Mouse (Mus musculus): ENCODE results near the gene Nr2c2ap. TPM values are rescaled to one million over a fixed set of nuclear protein-coding genes. Genes with fewer than 3 reads are reported as not detected.
A peak's percentile ranks its signal among the peaks of the same experiment; 100 is the strongest.

Gene Nr2c2ap
- polyA plus RNA-seq, 1 experiment from 2014 or later = 19.5 TPM

DNA sequence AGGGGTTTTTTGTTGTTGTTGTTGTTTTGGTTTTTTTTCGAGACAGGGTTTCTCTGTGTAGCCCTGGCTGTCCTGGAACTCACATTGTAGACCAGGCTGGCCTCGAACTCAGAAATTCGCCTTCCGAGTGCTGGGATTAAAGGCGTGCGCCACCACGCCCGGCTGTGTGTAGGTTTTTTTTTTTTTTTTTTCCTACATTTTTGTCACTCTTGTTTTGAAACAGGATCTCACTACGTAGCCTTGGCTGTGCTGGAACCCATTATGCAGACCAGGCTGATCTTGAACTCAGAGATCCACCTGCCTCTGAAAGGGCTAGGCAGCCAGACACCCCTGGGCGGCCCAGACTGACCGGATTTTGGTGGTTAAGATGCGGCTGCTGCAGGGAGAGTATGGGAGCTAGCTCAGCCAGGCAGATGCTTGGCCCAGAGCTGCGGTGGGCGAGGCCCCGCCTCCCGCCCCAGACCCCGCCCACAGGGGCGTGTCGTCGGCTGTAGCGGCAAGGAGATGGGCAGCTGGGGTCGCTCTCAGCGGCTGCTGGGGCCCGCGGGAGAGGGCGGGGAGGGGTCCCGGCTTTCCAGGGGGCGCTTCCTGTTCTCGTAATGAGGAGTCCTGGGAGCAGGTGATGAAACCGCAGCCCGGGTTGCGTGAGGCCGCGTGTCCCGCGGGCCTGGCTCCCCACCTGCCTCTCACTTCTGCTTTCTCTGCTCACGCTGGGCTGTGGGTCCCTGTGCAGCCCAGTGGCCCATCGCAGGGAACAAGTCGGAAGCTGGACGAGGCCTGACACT, 27.1 kb downstream of the Nr2c2ap start:
- DNase-seq (ENCODE audit: low spot score) (peak; percentile 88), ATAC-seq (replicated peaks; ENCODE audit: insufficient number of reproducible peaks, low FRiP score, low TSS enrichment, low read depth) (peak; percentile 85)
- Histone ChIP-seq H3K9me3 (replicated peaks; ENCODE audit: control insufficient read depth, low read length) (no peaks in the 10 kb centered on the region), H3K4me1 (ENCODE audit: control insufficient read depth, insufficient read depth, low read length) (no peaks in the 10 kb centered on the region), H3K27ac (replicated peaks; ENCODE audit: low read depth, low read length) (no peak overlapping the region), H3K36me3 (replicated peaks; ENCODE audit: control insufficient read depth, insufficient read depth, low read depth, low read length) (no peaks in the 10 kb centered on the region), H3K4me2 (ENCODE audit: low read depth, low read length) (peak overlapping the region; percentile 70), H3K9ac (replicated peaks; ENCODE audit: low read length) (peak overlapping the region; percentile 51), H3K4me3 (ENCODE audit: low read depth, low read length) (peak overlapping the region; percentile 42), H3K27me3 (ENCODE audit: control insufficient read depth, insufficient read depth, low read length) (no peaks in the 10 kb centered on the region)
- WGBS = 11% methylated on average over 38 of the region's 40 CpGs

DNA sequence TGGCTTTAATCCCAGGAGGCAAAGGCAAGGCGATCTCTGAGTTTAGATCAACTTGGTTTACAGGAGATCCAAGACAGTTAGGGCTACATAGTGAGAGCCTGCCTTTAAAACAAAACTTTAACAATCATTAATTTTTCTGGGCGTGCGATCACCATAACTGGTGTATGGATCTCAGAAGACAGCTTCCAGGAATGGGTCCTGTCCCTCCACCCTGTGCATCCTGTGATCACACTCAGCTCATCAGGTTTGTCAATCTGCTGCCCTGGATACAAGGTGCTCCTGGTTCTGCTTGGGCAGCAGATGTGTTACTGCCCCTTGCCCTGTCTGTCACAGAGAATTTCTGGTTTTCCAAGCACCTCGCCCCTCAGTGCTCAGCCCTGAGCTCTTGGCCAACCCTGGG, 28.1 kb downstream of the Nr2c2ap start:
- WGBS = 78% methylated on average over 4 of the region's 4 CpGs
- H3K4me3 ChIP-seq (ENCODE audit: low read depth, low read length) = no peak overlapping the region
- no peaks in the 10 kb centered on the region for H3K36me3 ChIP-seq (replicated peaks; ENCODE audit: control insufficient read depth, insufficient read depth, low read depth, low read length)
- H3K4me1 ChIP-seq (ENCODE audit: control insufficient read depth, insufficient read depth, low read length) = no peaks in the 10 kb centered on the region
- H3K27ac ChIP-seq (replicated peaks; ENCODE audit: low read depth, low read length) = no peak overlapping the region
- no peak overlapping the region for H3K4me2 ChIP-seq (ENCODE audit: low read depth, low read length)
- no peak overlapping the region for H3K9ac ChIP-seq (replicated peaks; ENCODE audit: low read length)
- H3K27me3 ChIP-seq (ENCODE audit: control insufficient read depth, insufficient read depth, low read length) = no peaks in the 10 kb centered on the region
- ATAC-seq (replicated peaks; ENCODE audit: insufficient number of reproducible peaks, low FRiP score, low TSS enrichment, low read depth) = no peak
- no peaks in the 10 kb centered on the region for H3K9me3 ChIP-seq (replicated peaks; ENCODE audit: control insufficient read depth, low read length)
- no peak for DNase-seq (ENCODE audit: low spot score)

DNA sequence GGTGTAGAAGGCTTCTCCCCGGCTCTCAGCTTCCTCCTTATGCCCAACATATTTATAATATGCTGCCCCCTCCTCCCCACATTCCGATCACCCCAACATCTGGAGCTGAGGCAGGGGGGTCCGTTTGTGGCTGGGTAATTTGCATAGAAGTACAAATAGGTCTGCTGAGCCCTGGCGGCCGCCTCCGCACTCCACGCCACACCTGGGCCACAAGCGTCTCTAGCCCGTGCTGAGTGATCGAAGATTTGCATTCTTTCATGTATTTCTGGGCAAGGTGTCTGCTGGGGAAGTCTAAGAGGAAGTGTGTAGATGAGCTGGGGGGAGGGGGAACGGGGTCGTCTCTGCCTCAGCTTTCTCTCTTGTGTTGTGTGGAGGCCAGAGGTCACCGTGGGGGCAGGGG, 28.9 kb downstream of the Nr2c2ap start:
- Histone ChIP-seq H3K27ac (replicated peaks; ENCODE audit: low read depth, low read length) (no peak overlapping the region), H3K36me3 (replicated peaks; ENCODE audit: control insufficient read depth, insufficient read depth, low read depth, low read length) (no peaks in the 10 kb centered on the region), H3K9ac (replicated peaks; ENCODE audit: low read length) (no peak overlapping the region), H3K4me3 (ENCODE audit: low read depth, low read length) (no peak overlapping the region), H3K4me1 (ENCODE audit: control insufficient read depth, insufficient read depth, low read length) (no peaks in the 10 kb centered on the region), H3K27me3 (ENCODE audit: control insufficient read depth, insufficient read depth, low read length) (0 out of 2 replicates have a peak, but pooled peaks cover under 1% of the 10 kb centered on the region), H3K4me2 (ENCODE audit: low read depth, low read length) (no peak overlapping the region), H3K9me3 (replicated peaks; ENCODE audit: control insufficient read depth, low read length) (no peaks in the 10 kb centered on the region)
- WGBS = 60% methylated on average over 13 of the region's 13 CpGs
- ATAC-seq (replicated peaks; ENCODE audit: insufficient number of reproducible peaks, low FRiP score, low TSS enrichment, low read depth) (no peak), DNase-seq (ENCODE audit: low spot score) (no peak)

DNA sequence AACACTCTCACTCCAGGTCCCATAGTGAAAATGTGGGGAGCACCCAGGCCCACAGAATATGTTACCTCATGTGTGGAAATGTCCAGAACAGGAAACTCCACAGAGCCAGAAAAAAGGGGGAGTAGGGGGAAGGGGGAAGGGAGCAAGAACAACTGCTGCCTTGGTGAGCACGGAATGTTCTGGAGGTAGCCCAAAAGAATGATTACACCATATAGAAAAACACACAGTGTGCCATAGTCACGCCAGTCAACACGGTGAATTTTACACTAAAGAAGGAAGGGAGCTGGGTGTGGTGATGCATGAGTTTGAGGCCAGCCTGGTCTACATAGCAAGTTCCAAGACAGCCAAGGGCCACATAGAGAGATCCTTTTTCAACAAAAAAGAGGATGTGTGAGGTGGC, 32.2 kb downstream of the Nr2c2ap start:
- no peak for DNase-seq (ENCODE audit: low spot score)
- WGBS = 82% methylated on average over 3 of the region's 3 CpGs
- no peak overlapping the region for H3K4me2 ChIP-seq (ENCODE audit: low read depth, low read length)
- H3K9ac ChIP-seq (replicated peaks; ENCODE audit: low read length) = no peak overlapping the region
- H3K27me3 ChIP-seq (ENCODE audit: control insufficient read depth, insufficient read depth, low read length) = peaks cover 15% of the 10 kb centered on the region
- no peak for ATAC-seq (replicated peaks; ENCODE audit: insufficient number of reproducible peaks, low FRiP score, low TSS enrichment, low read depth)
- no peaks in the 10 kb centered on the region for H3K36me3 ChIP-seq (replicated peaks; ENCODE audit: control insufficient read depth, insufficient read depth, low read depth, low read length)
- H3K4me1 ChIP-seq (ENCODE audit: control insufficient read depth, insufficient read depth, low read length) = no peaks in the 10 kb centered on the region
- H3K27ac ChIP-seq (replicated peaks; ENCODE audit: low read depth, low read length) = no peak overlapping the region
- H3K4me3 ChIP-seq (ENCODE audit: low read depth, low read length) = no peak overlapping the region
- no peaks in the 10 kb centered on the region for H3K9me3 ChIP-seq (replicated peaks; ENCODE audit: control insufficient read depth, low read length)

- ATAC-seq (replicated peaks; ENCODE audit: insufficient number of reproducible peaks, low FRiP score, low TSS enrichment, low read depth) (peak; percentile 85), DNase-seq (ENCODE audit: low spot score) (peak; percentile 90)
- Histone ChIP-seq H3K4me3 (ENCODE audit: low read depth, low read length) (peak overlapping the region; percentile 14; the same call in 1 of the 2 replicates), H3K9ac (replicated peaks; ENCODE audit: low read length) (peak overlapping the region; percentile 34; the same call in 1 of the 2 replicates), H3K4me1 (ENCODE audit: control insufficient read depth, insufficient read depth, low read length) (no peaks in the 10 kb centered on the region), H3K27ac (replicated peaks; ENCODE audit: low read depth, low read length) (no peak overlapping the region), H3K36me3 (replicated peaks; ENCODE audit: control insufficient read depth, insufficient read depth, low read depth, low read length) (no peaks in the 10 kb centered on the region), H3K4me2 (ENCODE audit: low read depth, low read length) (peak overlapping the region; percentile 40), H3K27me3 (ENCODE audit: control insufficient read depth, insufficient read depth, low read length) (peaks cover 15% of the 10 kb centered on the region), H3K9me3 (replicated peaks; ENCODE audit: control insufficient read depth, low read length) (no peaks in the 10 kb centered on the region)
- WGBS = under 1% methylated on average over 21 of the region's 21 CpGs
These were observed 35.5 kb downstream of the Nr2c2ap start for GRCm38 (mm10) chr8:70166504-70167110.

DNA sequence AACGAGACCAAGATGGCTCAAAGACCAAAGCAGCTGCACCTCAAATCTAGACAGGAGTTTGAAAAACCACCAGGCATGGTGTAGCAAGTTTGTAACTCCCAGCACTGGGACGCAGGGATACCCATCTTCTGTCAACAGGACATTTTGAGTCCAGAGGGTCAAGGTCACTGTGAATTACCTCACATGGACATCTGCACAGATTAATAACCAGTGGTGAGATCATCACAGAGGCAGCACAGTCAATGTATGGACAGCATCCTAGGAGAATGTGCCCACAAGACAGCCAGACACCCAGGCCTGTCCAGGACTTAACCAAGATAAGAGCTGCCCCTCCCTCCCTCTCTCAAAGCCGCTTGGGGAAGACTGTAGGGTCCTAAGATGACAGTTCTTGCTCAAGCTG, 39.0 kb downstream of the Nr2c2ap start:
- H3K4me3 ChIP-seq (ENCODE audit: low read depth, low read length) = no peak overlapping the region
- H3K27me3 ChIP-seq (ENCODE audit: control insufficient read depth, insufficient read depth, low read length) = peaks cover 14% of the 10 kb centered on the region
- no peaks in the 10 kb centered on the region for H3K36me3 ChIP-seq (replicated peaks; ENCODE audit: control insufficient read depth, insufficient read depth, low read depth, low read length)
- DNase-seq (ENCODE audit: low spot score) (no peak), ATAC-seq (replicated peaks; ENCODE audit: insufficient number of reproducible peaks, low FRiP score, low TSS enrichment, low read depth) (no peak)
- no peaks in the 10 kb centered on the region for H3K9me3 ChIP-seq (replicated peaks; ENCODE audit: control insufficient read depth, low read length)
- H3K4me1 ChIP-seq (ENCODE audit: control insufficient read depth, insufficient read depth, low read length) = no peaks in the 10 kb centered on the region
- no peak overlapping the region for H3K9ac ChIP-seq (replicated peaks; ENCODE audit: low read length)
- WGBS = 84% methylated on average over 3 of the region's 3 CpGs
- no peak overlapping the region for H3K4me2 ChIP-seq (ENCODE audit: low read depth, low read length)
- H3K27ac ChIP-seq (replicated peaks; ENCODE audit: low read depth, low read length) = no peak overlapping the region

DNA sequence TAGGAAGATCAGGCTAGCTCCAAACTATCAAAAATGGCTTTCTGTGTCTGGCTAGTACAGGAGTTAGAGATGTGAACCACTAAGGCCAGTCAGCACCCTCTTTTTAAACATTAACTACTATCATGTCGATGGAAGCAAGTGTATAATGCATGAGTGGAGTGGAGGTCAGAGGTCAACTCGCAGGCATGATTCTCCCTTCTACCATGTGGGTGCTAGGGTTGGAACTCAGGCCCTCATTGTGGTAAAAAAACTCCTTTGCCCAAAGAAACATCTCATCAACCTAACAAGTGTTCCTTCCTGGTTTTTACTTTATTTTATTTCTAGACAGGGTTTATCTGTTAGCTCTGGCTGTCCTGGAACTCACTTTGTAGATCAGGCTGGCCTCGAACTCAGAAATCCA, 39.6 kb downstream of the Nr2c2ap start:
- no peak overlapping the region for H3K27ac ChIP-seq (replicated peaks; ENCODE audit: low read depth, low read length)
- peaks cover 7% of the 10 kb centered on the region for H3K27me3 ChIP-seq (ENCODE audit: control insufficient read depth, insufficient read depth, low read length)
- no peaks in the 10 kb centered on the region for H3K9me3 ChIP-seq (replicated peaks; ENCODE audit: control insufficient read depth, low read length)
- H3K9ac ChIP-seq (replicated peaks; ENCODE audit: low read length) = no peak overlapping the region
- no peak for ATAC-seq (replicated peaks; ENCODE audit: insufficient number of reproducible peaks, low FRiP score, low TSS enrichment, low read depth)
- H3K36me3 ChIP-seq (replicated peaks; ENCODE audit: control insufficient read depth, insufficient read depth, low read depth, low read length) = no peaks in the 10 kb centered on the region
- H3K4me3 ChIP-seq (ENCODE audit: low read depth, low read length) = no peak overlapping the region
- no peak for DNase-seq (ENCODE audit: low spot score)
- H3K4me2 ChIP-seq (ENCODE audit: low read depth, low read length) = no peak overlapping the region
- no peaks in the 10 kb centered on the region for H3K4me1 ChIP-seq (ENCODE audit: control insufficient read depth, insufficient read depth, low read length)
- WGBS = 85% methylated on average over 3 of the region's 3 CpGs

GRCm38 (mm10) chr8:70171240-70171639, 40.1 kb downstream of the Nr2c2ap start:
- Histone ChIP-seq H3K36me3 (replicated peaks; ENCODE audit: control insufficient read depth, insufficient read depth, low read depth, low read length) (no peaks in the 10 kb centered on the region), H3K4me3 (ENCODE audit: low read depth, low read length) (no peak overlapping the region), H3K4me2 (ENCODE audit: low read depth, low read length) (no peak overlapping the region), H3K9me3 (replicated peaks; ENCODE audit: control insufficient read depth, low read length) (no peaks in the 10 kb centered on the region), H3K4me1 (ENCODE audit: control insufficient read depth, insufficient read depth, low read length) (no peaks in the 10 kb centered on the region), H3K27me3 (ENCODE audit: control insufficient read depth, insufficient read depth, low read length) (peaks cover 2% of the 10 kb centered on the region; the same call in 1 of the 2 replicates), H3K27ac (replicated peaks; ENCODE audit: low read depth, low read length) (no peak overlapping the region), H3K9ac (replicated peaks; ENCODE audit: low read length) (no peak overlapping the region)
- no peak for DNase-seq (ENCODE audit: low spot score)
- ATAC-seq (replicated peaks; ENCODE audit: insufficient number of reproducible peaks, low FRiP score, low TSS enrichment, low read depth) = no peak
- 90% methylated on average over 7 of the region's 7 CpGs for WGBS
